Mouse (Mus musculus) midbrain, embryonic 10.5 days (tissue): ENCODE results near the gene Mctp1. TPM values are rescaled to one million over a fixed set of nuclear protein-coding genes. Genes with fewer than 3 reads are reported as not detected.
"Not testable (repeated sequence)": the region's sequence is repeated elsewhere in the genome, so short reads cannot be mapped to it uniquely, and the experiment has no call there.

Experiments used
- DNase-seq: peaks from one replicate; pipeline ENCODE4 v3.0.0-alpha.2; 2017; ENCODE audit warnings: low spot score
- H3K27ac ChIP-seq: fragments of 300-500 bp; sonication (generic); replicated peaks from 2 replicates; pipeline ENCODE4 v1.5.1; 2016; ENCODE audit warnings: mild to moderate bottlenecking
- H3K27me3 ChIP-seq: fragments of 300-500 bp; sonication (generic); 2 replicates; pipeline ENCODE4 v1.6.1; 2016; ENCODE audit warnings: low read depth, mild to moderate bottlenecking; ENCODE audit not compliant: poor library complexity, severe bottlenecking
- H3K36me3 ChIP-seq: fragments of 300-500 bp; sonication (generic); 2 replicates; pipeline ENCODE4 v1.6.1; 2016; ENCODE audit warnings: mild to moderate bottlenecking, moderate library complexity
- H3K4me1 ChIP-seq: fragments of 300-500 bp; sonication (generic); 2 replicates; pipeline ENCODE4 v1.6.1; 2016
- H3K4me3 ChIP-seq: fragments of 300-500 bp; sonication (generic); 2 replicates; pipeline ENCODE4 v1.5.1; 2016; ENCODE audit warnings: mild to moderate bottlenecking, moderate library complexity
- H3K9me3 ChIP-seq: fragments of 300-500 bp; sonication (generic); replicated peaks from 2 replicates; pipeline ENCODE4 v1.6.1; 2016; ENCODE audit warnings: mild to moderate bottlenecking
- WGBS: fragments of 180-500 bp; shearing (Covaris S2); methylation state at CpG from one replicate; pipeline ENCODE4 v1.1.7; 2016; 5-methylcytosine and 5-hydroxymethylcytosine counted together
- polyA plus RNA-seq: library from polyadenylated mRNA; unstranded; fragments of >200 nt; fragmentation: Nextera tagmentation; extraction: Ambion mirVana; gene quantifications from 2 replicates; pipeline ENCODE4 v1.2.1, GENCODE M21; 2016

The Mctp1 gene
- polyA plus RNA-seq, 1 experiment from 2014 or later, result 4.7 TPM

GRCm38 (mm10) chr13:76422124-76422523, 37.8 kb downstream of the Mctp1 start:
- DNase-seq, result no peak
- no peaks in the 10 kb centered on the region for H3K36me3 ChIP-seq
- no peaks in the 10 kb centered on the region for H3K9me3 ChIP-seq
- 90% methylated on average over 5 of the region's 5 CpGs for WGBS
- H3K27ac ChIP-seq, result no peak overlapping the region
- H3K4me1 ChIP-seq, result no peaks in the 10 kb centered on the region
- no peaks in the 10 kb centered on the region for H3K27me3 ChIP-seq
- H3K4me3 ChIP-seq, result no peak overlapping the region

GRCm38 (mm10) chr13:76429456-76429855, 45.1 kb downstream of the Mctp1 start:
- Histone ChIP-seq H3K4me1 (0 out of 2 replicates have a peak, but pooled peaks cover 4% of the 10 kb centered on the region), H3K9me3 (no peaks in the 10 kb centered on the region), H3K36me3 (no peaks in the 10 kb centered on the region), H3K27me3 (no peaks in the 10 kb centered on the region), H3K4me3 (no peak overlapping the region), H3K27ac (no peak overlapping the region)
- no peak for DNase-seq
- 86% methylated on average over 6 of the region's 6 CpGs for WGBS

- Histone ChIP-seq H3K27ac (no peak overlapping the region), H3K27me3 (no peaks in the 10 kb centered on the region), H3K4me1 (0 out of 2 replicates have a peak, but pooled peaks cover 4% of the 10 kb centered on the region), H3K36me3 (no peaks in the 10 kb centered on the region), H3K9me3 (no peaks in the 10 kb centered on the region), H3K4me3 (no peak overlapping the region)
- 78% methylated on average over 2 of the region's 2 CpGs for WGBS
- no peak for DNase-seq
These were observed 45.6 kb downstream of the Mctp1 start for GRCm38 (mm10) chr13:76429927-76430326.

- Histone ChIP-seq H3K4me3 (no peak overlapping the region), H3K27me3 (no peaks in the 10 kb centered on the region), H3K9me3 (no peaks in the 10 kb centered on the region), H3K4me1 (0 out of 2 replicates have a peak, but pooled peaks cover 4% of the 10 kb centered on the region), H3K36me3 (no peaks in the 10 kb centered on the region), H3K27ac (no peak overlapping the region)
- 88% methylated on average over 2 of the region's 2 CpGs for WGBS
- no peak for DNase-seq
These were observed 47.6 kb downstream of the Mctp1 start for GRCm38 (mm10) chr13:76431946-76432345.

GRCm38 (mm10) chr13:76433438-76433837, 49.1 kb downstream of the Mctp1 start:
- DNase-seq, result no peak
- no peak overlapping the region for H3K4me3 ChIP-seq
- no peaks in the 10 kb centered on the region for H3K27me3 ChIP-seq
- WGBS, result 87% methylated on average over 4 of the region's 4 CpGs
- no peaks in the 10 kb centered on the region for H3K9me3 ChIP-seq
- no peak overlapping the region for H3K27ac ChIP-seq
- H3K36me3 ChIP-seq, result no peaks in the 10 kb centered on the region
- H3K4me1 ChIP-seq, result 0 out of 2 replicates have a peak, but pooled peaks cover 4% of the 10 kb centered on the region

- DNase-seq, result no peak
- Histone ChIP-seq H3K36me3 (no peaks in the 10 kb centered on the region), H3K4me3 (no peak overlapping the region), H3K4me1 (no peaks in the 10 kb centered on the region), H3K27ac (no peak overlapping the region), H3K27me3 (no peaks in the 10 kb centered on the region), H3K9me3 (no peaks in the 10 kb centered on the region)
These were observed 52.1 kb downstream of the Mctp1 start for GRCm38 (mm10) chr13:76436426-76436825.

- DNase-seq, result no peak
- Histone ChIP-seq H3K36me3 (no peaks in the 10 kb centered on the region), H3K4me3 (no peak overlapping the region), H3K27ac (no peak overlapping the region), H3K27me3 (no peaks in the 10 kb centered on the region), H3K4me1 (no peaks in the 10 kb centered on the region), H3K9me3 (no peaks in the 10 kb centered on the region)
- WGBS, result 84% methylated on average over 1 of the region's 1 CpGs
These were observed 54.4 kb downstream of the Mctp1 start for GRCm38 (mm10) chr13:76438765-76439164.

- WGBS, result 74% methylated on average over 1 of the region's 1 CpGs
- Histone ChIP-seq H3K4me1 (0 out of 2 replicates have a peak, but pooled peaks cover 3% of the 10 kb centered on the region), H3K36me3 (no peaks in the 10 kb centered on the region), H3K9me3 (no peaks in the 10 kb centered on the region), H3K27me3 (no peaks in the 10 kb centered on the region), H3K4me3 (no peak overlapping the region), H3K27ac (no peak overlapping the region)
- DNase-seq, result no peak
These were observed 61.7 kb downstream of the Mctp1 start for GRCm38 (mm10) chr13:76446059-76446458.

- Histone ChIP-seq H3K4me3 (no peak overlapping the region), H3K27ac (no peak overlapping the region), H3K36me3 (no peaks in the 10 kb centered on the region), H3K9me3 (no peaks in the 10 kb centered on the region), H3K4me1 (0 out of 2 replicates have a peak, but pooled peaks cover 3% of the 10 kb centered on the region), H3K27me3 (no peaks in the 10 kb centered on the region)
- 91% methylated on average over 1 of the region's 1 CpGs for WGBS
- DNase-seq, result no peak
These were observed 63.2 kb downstream of the Mctp1 start for GRCm38 (mm10) chr13:76447528-76447927.

- H3K4me1 ChIP-seq, H3K4me3 ChIP-seq, H3K9me3 ChIP-seq, DNase-seq, H3K27me3 ChIP-seq, H3K27ac ChIP-seq, H3K36me3 ChIP-seq: not testable (repeated sequence)
- WGBS, result 76% methylated on average over 3 of the region's 3 CpGs
These were observed 67.2 kb downstream of the Mctp1 start for GRCm38 (mm10) chr13:76451526-76451925.

- DNase-seq, result no peak
- H3K9me3 ChIP-seq, result no peaks in the 10 kb centered on the region
- no peak overlapping the region for H3K27ac ChIP-seq
- H3K4me3 ChIP-seq, result no peak overlapping the region
- no peaks in the 10 kb centered on the region for H3K4me1 ChIP-seq
- H3K36me3 ChIP-seq, result no peaks in the 10 kb centered on the region
- no peaks in the 10 kb centered on the region for H3K27me3 ChIP-seq
These were observed 97.3 kb downstream of the Mctp1 start for GRCm38 (mm10) chr13:76481601-76482000.

- no peak overlapping the region for H3K4me3 ChIP-seq
- WGBS, result 78% methylated on average over 2 of the region's 2 CpGs
- no peak for DNase-seq
- H3K27ac ChIP-seq, result no peak overlapping the region
- no peaks in the 10 kb centered on the region for H3K4me1 ChIP-seq
- no peaks in the 10 kb centered on the region for H3K9me3 ChIP-seq
- no peaks in the 10 kb centered on the region for H3K36me3 ChIP-seq
- H3K27me3 ChIP-seq, result no peaks in the 10 kb centered on the region
These were observed 98.7 kb downstream of the Mctp1 start for GRCm38 (mm10) chr13:76482998-76483397.

GRCm38 (mm10) chr13:76484086-76484709, 99.9 kb downstream of the Mctp1 start:
- Histone ChIP-seq H3K36me3 (no peaks in the 10 kb centered on the region), H3K4me1 (no peaks in the 10 kb centered on the region), H3K27ac (no peak overlapping the region), H3K27me3 (no peaks in the 10 kb centered on the region), H3K4me3 (no peak overlapping the region), H3K9me3 (no peaks in the 10 kb centered on the region)
- no peak for DNase-seq
- WGBS, result 81% methylated on average over 2 of the region's 2 CpGs

GRCm38 (mm10) chr13:76515896-76516295, 131.6 kb downstream of the Mctp1 start:
- DNase-seq, result no peak
- Histone ChIP-seq H3K27me3 (no peaks in the 10 kb centered on the region), H3K36me3 (no peaks in the 10 kb centered on the region), H3K4me3 (no peak overlapping the region), H3K27ac (no peak overlapping the region), H3K4me1 (no peaks in the 10 kb centered on the region), H3K9me3 (no peaks in the 10 kb centered on the region)
- WGBS, result 91% methylated on average over 2 of the region's 2 CpGs
